Mouse (Mus musculus) brain, embryonic 14.5 days (tissue): Measurements from ENCODE around the gene Mylk.

Source experiments
- CTCF ChIP-seq: fragments of 200-500 bp; IDR thresholded peaks from 2 replicates; pipeline ENCODE4 v1.5.1; 2012; ENCODE audit warnings: inconsistent platforms, mild to moderate bottlenecking, moderate library complexity, borderline replicate concordance; ENCODE audit not compliant: insufficient read depth, insufficient read length; ENCODE audit errors: extremely low read depth
- POLR2A ChIP-seq: fragments of 200-500 bp; IDR thresholded peaks from 2 replicates; pipeline ENCODE4 v1.6.1; 2012; ENCODE audit warnings: mild to moderate bottlenecking, inconsistent platforms, borderline replicate concordance; ENCODE audit not compliant: poor library complexity, insufficient read depth, insufficient read length, severe bottlenecking; ENCODE audit errors: extremely low read depth

DNA sequence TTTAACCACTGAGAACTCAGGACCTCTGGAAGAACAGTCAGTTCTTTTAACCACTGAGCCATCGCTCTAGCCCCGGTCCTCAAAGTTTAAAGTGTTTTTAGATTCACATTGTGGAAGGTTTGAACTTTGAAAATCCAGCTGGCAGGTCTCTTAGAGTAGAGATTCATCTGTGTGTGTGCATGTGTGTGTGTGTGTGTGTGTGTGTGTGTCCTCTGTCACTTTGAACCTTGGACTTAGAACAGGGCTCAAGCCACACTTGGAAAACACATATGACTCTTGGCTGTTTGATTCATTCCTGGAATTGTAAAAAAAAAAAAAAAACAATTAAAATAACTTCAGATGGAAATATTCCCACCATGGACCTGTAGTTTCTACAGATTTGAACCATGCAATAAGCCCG is 149.0 kb downstream of the Mylk start:
- TF ChIP-seq CTCF (no peak), POLR2A (no peak)
